Mouse (Mus musculus) olfactory bulb, adult 2 months (tissue): ENCODE results near the gene Map2k2.

Experiments used
- CTCF ChIP-seq: fragments of 200-500 bp; IDR thresholded peaks from 2 replicates; pipeline ENCODE4 v1.5.1; 2012; ENCODE audit warnings: low read depth, mild to moderate bottlenecking, low read length, moderate library complexity; ENCODE audit not compliant: insufficient read depth
- POLR2A ChIP-seq: fragments of 200-500 bp; IDR thresholded peaks from 2 replicates; pipeline ENCODE4 v1.6.1; 2012; ENCODE audit warnings: mild to moderate bottlenecking, low read depth, low read length, moderate library complexity; ENCODE audit not compliant: insufficient read depth

DNA sequence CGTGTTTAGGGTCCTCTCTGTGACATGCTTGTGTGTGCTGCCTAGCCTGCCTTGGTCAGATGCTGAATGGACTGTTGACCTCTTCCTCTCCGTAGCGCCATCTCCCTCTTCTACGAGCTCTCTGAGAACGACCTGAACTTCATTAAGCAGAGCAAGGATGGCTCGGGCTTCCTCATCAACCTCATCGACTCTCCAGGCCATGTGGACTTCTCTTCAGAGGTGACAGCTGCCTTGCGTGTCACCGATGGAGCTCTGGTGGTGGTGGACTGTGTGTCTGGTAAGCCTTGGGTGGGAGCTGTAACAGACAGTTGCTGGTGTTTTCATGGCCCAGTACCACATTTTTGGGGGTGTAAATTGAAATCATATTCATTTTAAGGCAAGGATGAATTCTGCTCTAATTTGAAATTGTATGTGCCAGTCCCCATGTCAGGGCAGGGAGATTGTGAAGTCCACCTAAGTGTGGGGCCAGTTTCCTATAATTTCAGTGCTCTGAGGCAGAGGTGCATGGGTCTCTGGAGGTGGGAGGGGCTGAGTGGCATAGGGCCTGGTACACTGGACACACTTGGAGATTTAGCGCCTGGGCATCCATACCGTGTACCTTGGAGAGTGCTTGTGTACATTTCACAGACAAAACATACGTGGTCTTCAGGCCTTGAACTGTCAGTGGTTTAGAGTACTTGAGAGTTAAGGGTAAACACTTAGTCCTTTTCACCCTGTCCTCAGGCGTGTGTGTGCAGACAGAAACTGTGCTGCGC lies 72.4 kb downstream of the Map2k2 start:
- TF ChIP-seq POLR2A (no peak), CTCF (no peak)
